Mouse (Mus musculus) embryonic fibroblast, embryonic 13.5 days (primary cell): ENCODE results near the gene Slc16a9.

ENCODE experiments used
- CTCF ChIP-seq: IDR thresholded peaks from 2 replicates; pipeline ENCODE4 v1.5.1; 2011; ENCODE audit warnings: mild to moderate bottlenecking, control low read depth, low read length, moderate library complexity, borderline replicate concordance; ENCODE audit not compliant: insufficient read depth
- POLR2A ChIP-seq: IDR thresholded peaks from 2 replicates; pipeline ENCODE4 v1.6.1; 2011; ENCODE audit warnings: low read depth, mild to moderate bottlenecking, control low read depth, low read length, moderate library complexity

- no peak for TF ChIP-seq CTCF
- TF ChIP-seq POLR2A: no peak
Measured at GRCm38 (mm10) chr10:70279349-70279748, 34.4 kb downstream of the Slc16a9 start.
